Mouse (Mus musculus): ENCODE measurements around the gene Irak1bp1. TPM values are rescaled to one million over a fixed set of nuclear protein-coding genes. Genes with fewer than 3 reads are reported as not detected.
A peak's percentile ranks its signal among the peaks of the same experiment; 100 is the strongest.

The Irak1bp1 gene
- 0.54 and 0.77 TPM in 2 replicates for polyA plus RNA-seq (2015; fragmentation: Nextera tagmentation; extraction: Ambion mirVana)

DNA sequence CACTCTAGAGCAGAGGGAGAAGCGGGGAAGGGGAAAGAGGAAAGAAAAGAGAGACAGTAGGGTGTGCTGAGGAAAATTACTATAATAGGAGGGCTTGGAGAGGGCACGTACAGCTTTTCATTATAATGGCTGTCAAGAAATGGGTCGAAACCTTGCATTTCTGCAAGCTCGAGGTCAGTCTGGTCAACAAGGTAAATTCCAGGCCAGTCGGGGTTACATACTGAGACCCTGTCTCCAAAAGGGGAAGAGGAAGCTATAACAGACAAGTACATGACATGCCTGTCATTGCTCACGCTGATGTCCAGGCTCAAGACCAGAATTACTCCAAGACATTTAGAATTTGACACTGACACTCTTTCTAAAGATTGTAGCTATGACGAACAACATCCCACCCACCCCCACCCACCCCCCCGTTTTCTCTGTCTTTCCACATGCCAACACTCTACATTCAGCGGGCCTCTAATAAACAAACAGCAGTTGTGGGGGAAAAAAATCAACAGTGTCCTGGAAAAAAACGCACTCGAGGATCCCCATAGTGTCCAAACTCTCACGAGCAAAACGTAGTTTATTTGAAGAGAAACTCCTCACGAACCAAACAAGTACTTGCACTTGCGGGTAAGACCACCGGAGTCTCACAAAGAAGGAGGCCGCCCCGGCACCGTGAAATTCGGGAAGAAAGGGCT, at the start of gene Irak1bp1:
Gene Irak1bp1, plus strand, starts transcription at position 534 of the 683 bp plus-strand sequence.
- Histone ChIP-seq H3K4me1 (ENCODE audit: control insufficient read depth, low read depth, low read length) (peaks cover 10% of the 10 kb centered on the region), H3K27ac (ENCODE audit: low read length) (no peak within 1 kb of the TSS), H3K4me3 (ENCODE audit: low read depth, low read length) (peak within 1 kb of the TSS; percentile 73), H3K4me2 (ENCODE audit: low read depth, low read length) (peak within 1 kb of the TSS; percentile 97), H3K9me3 (replicated peaks; ENCODE audit: control insufficient read depth, low read length) (no peaks in the 10 kb centered on the region), H3K27me3 (ENCODE audit: control insufficient read depth, insufficient read depth, low read depth, low read length) (no peaks in the 10 kb centered on the region), H3K36me3 (ENCODE audit: control insufficient read depth, insufficient read depth) (no peaks in the 10 kb centered on the region), H3K9ac (ENCODE audit: low read depth, low read length) (peak within 1 kb of the TSS; percentile 65)
- 9% methylated on average over 20 of the region's 20 CpGs for WGBS (ENCODE audit: insufficient replicate concordance)
- no peak for ATAC-seq (ENCODE audit: low read depth)

GRCm38 (mm10) chr9:82788375-82788774, 41.0 kb upstream of the Irak1bp1 start:
- no peaks in the 10 kb centered on the region for H3K9me3 ChIP-seq (replicated peaks; ENCODE audit: control insufficient read depth, low read length)
- H3K4me1 ChIP-seq (ENCODE audit: control insufficient read depth, low read depth, low read length), result no peaks in the 10 kb centered on the region
- H3K27ac ChIP-seq (ENCODE audit: low read length), result no peak overlapping the region
- H3K4me2 ChIP-seq (ENCODE audit: low read depth, low read length), result no peak overlapping the region
- ATAC-seq (ENCODE audit: low read depth), result no peak
- H3K27me3 ChIP-seq (ENCODE audit: control insufficient read depth, insufficient read depth, low read depth, low read length), result no peaks in the 10 kb centered on the region
- H3K9ac ChIP-seq (ENCODE audit: low read depth, low read length), result no peak overlapping the region
- no peaks in the 10 kb centered on the region for H3K36me3 ChIP-seq (ENCODE audit: control insufficient read depth, insufficient read depth)
- H3K4me3 ChIP-seq (ENCODE audit: low read depth, low read length), result no peak overlapping the region
- WGBS (ENCODE audit: insufficient replicate concordance), result 60% methylated on average over 9 of the region's 9 CpGs

DNA sequence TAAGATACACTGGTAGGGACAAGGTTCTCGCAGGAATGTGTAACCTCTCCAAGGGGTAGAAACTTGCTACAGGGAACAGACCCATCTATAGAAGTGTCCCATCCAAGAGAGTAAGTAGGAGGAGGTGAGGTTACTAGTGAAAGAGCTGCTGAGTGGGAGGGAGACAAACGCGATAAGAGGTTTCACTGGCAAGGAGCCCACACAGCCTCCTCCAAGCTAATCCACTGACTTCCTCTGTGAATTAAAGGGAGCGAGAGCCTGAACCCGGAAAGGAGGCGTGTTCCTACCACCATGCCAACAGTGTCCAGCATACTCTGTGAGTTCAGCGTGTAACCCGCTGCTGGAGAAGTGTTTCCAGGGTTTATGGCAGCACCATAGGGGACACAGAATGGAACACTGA, 29.0 kb upstream of the Irak1bp1 start:
- no peak overlapping the region for H3K9ac ChIP-seq (ENCODE audit: low read depth, low read length)
- no peak overlapping the region for H3K4me3 ChIP-seq (ENCODE audit: low read depth, low read length)
- H3K27me3 ChIP-seq (ENCODE audit: control insufficient read depth, insufficient read depth, low read depth, low read length), result no peaks in the 10 kb centered on the region
- H3K9me3 ChIP-seq (replicated peaks; ENCODE audit: control insufficient read depth, low read length), result no peaks in the 10 kb centered on the region
- no peaks in the 10 kb centered on the region for H3K4me1 ChIP-seq (ENCODE audit: control insufficient read depth, low read depth, low read length)
- ATAC-seq (ENCODE audit: low read depth), result no peak
- no peak overlapping the region for H3K4me2 ChIP-seq (ENCODE audit: low read depth, low read length)
- H3K36me3 ChIP-seq (ENCODE audit: control insufficient read depth, insufficient read depth), result no peaks in the 10 kb centered on the region
- H3K27ac ChIP-seq (ENCODE audit: low read length), result no peak overlapping the region
- 64% methylated on average over 8 of the region's 8 CpGs for WGBS (ENCODE audit: insufficient replicate concordance)

DNA sequence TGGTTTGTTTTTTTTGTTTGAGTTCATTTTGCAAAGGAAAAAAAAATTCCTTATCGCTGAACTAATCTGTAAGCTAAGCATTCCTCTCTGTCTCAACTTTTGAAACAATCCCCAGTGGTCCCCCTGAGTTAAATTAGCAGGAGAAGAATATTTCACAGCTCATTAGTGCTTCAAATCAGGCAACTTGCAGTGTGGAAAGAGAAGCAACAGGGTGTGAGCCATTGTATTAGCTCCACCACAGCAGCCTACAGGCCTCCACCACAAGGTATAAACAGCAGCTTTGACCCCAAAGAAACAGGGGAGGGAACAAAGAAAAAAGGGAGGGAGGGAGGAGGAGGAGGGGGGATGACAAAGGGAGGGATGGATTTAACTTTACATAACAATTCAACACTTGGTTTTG, 22.2 kb upstream of the Irak1bp1 start:
- no peaks in the 10 kb centered on the region for H3K9me3 ChIP-seq (replicated peaks; ENCODE audit: control insufficient read depth, low read length)
- H3K4me3 ChIP-seq (ENCODE audit: low read depth, low read length), result no peak overlapping the region
- WGBS (ENCODE audit: insufficient replicate concordance), result 14% methylated on average over 1 of the region's 1 CpGs
- no peak overlapping the region for H3K4me2 ChIP-seq (ENCODE audit: low read depth, low read length)
- no peak overlapping the region for H3K9ac ChIP-seq (ENCODE audit: low read depth, low read length)
- H3K36me3 ChIP-seq (ENCODE audit: control insufficient read depth, insufficient read depth), result no peaks in the 10 kb centered on the region
- no peaks in the 10 kb centered on the region for H3K27me3 ChIP-seq (ENCODE audit: control insufficient read depth, insufficient read depth, low read depth, low read length)
- no peaks in the 10 kb centered on the region for H3K4me1 ChIP-seq (ENCODE audit: control insufficient read depth, low read depth, low read length)
- no peak overlapping the region for H3K27ac ChIP-seq (ENCODE audit: low read length)
- ATAC-seq (ENCODE audit: low read depth), result no peak

DNA sequence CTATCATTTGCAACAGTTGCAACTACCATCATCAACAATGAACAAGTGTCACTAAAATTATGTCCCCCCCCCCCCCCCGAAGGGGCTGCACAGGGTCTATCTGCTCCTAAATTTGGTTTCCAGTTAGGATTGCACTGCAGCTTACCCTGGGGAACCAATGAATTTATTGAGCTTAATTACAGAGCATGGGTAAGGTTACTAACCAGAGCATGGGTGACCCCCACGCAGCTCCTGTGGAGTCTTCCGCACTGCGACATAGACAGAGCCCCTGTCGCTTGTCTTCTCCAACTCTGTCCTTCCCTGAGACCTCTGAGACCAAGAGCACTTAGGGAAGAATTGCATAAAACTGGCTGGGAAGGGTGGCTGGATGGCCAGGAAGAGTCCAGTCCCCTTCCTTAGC, 21.7 kb upstream of the Irak1bp1 start:
- WGBS (ENCODE audit: insufficient replicate concordance), result 69% methylated on average over 5 of the region's 5 CpGs

GRCm38 (mm10) chr9:82812172-82812963, 17.0 kb upstream of the Irak1bp1 start:
- Histone ChIP-seq H3K9me3 (replicated peaks; ENCODE audit: control insufficient read depth, low read length) (no peaks in the 10 kb centered on the region), H3K27ac (ENCODE audit: low read length) (no peak overlapping the region), H3K9ac (ENCODE audit: low read depth, low read length) (no peak overlapping the region), H3K27me3 (ENCODE audit: control insufficient read depth, insufficient read depth, low read depth, low read length) (no peaks in the 10 kb centered on the region), H3K36me3 (ENCODE audit: control insufficient read depth, insufficient read depth) (no peaks in the 10 kb centered on the region), H3K4me1 (ENCODE audit: control insufficient read depth, low read depth, low read length) (no peaks in the 10 kb centered on the region), H3K4me3 (ENCODE audit: low read depth, low read length) (no peak overlapping the region), H3K4me2 (ENCODE audit: low read depth, low read length) (no peak overlapping the region)
- 51% methylated on average over 12 of the region's 12 CpGs for WGBS (ENCODE audit: insufficient replicate concordance)
- ATAC-seq (ENCODE audit: low read depth), result no peak

More for the DNA sequence above, 21.7 kb upstream of the Irak1bp1 start:
- Histone ChIP-seq H3K4me2 (ENCODE audit: low read depth, low read length) (no peak overlapping the region), H3K9me3 (replicated peaks; ENCODE audit: control insufficient read depth, low read length) (no peaks in the 10 kb centered on the region), H3K27ac (ENCODE audit: low read length) (no peak overlapping the region), H3K9ac (ENCODE audit: low read depth, low read length) (no peak overlapping the region), H3K36me3 (ENCODE audit: control insufficient read depth, insufficient read depth) (no peaks in the 10 kb centered on the region), H3K27me3 (ENCODE audit: control insufficient read depth, insufficient read depth, low read depth, low read length) (no peaks in the 10 kb centered on the region), H3K4me1 (ENCODE audit: control insufficient read depth, low read depth, low read length) (no peaks in the 10 kb centered on the region), H3K4me3 (ENCODE audit: low read depth, low read length) (no peak overlapping the region)
- ATAC-seq (ENCODE audit: low read depth), result no peak

GRCm38 (mm10) chr9:82814536-82814935, 14.8 kb upstream of the Irak1bp1 start:
- Histone ChIP-seq H3K9me3 (replicated peaks; ENCODE audit: control insufficient read depth, low read length) (no peaks in the 10 kb centered on the region), H3K9ac (ENCODE audit: low read depth, low read length) (no peak overlapping the region), H3K4me1 (ENCODE audit: control insufficient read depth, low read depth, low read length) (no peaks in the 10 kb centered on the region), H3K36me3 (ENCODE audit: control insufficient read depth, insufficient read depth) (no peaks in the 10 kb centered on the region), H3K4me2 (ENCODE audit: low read depth, low read length) (no peak overlapping the region), H3K27ac (ENCODE audit: low read length) (no peak overlapping the region), H3K4me3 (ENCODE audit: low read depth, low read length) (no peak overlapping the region), H3K27me3 (ENCODE audit: control insufficient read depth, insufficient read depth, low read depth, low read length) (no peaks in the 10 kb centered on the region)
- WGBS (ENCODE audit: insufficient replicate concordance), result 47% methylated on average over 3 of the region's 3 CpGs
- ATAC-seq (ENCODE audit: low read depth), result no peak

- ATAC-seq (ENCODE audit: low read depth), result no peak
- Histone ChIP-seq H3K27me3 (ENCODE audit: control insufficient read depth, insufficient read depth, low read depth, low read length) (no peaks in the 10 kb centered on the region), H3K4me3 (ENCODE audit: low read depth, low read length) (no peak overlapping the region), H3K4me2 (ENCODE audit: low read depth, low read length) (no peak overlapping the region), H3K4me1 (ENCODE audit: control insufficient read depth, low read depth, low read length) (no peaks in the 10 kb centered on the region), H3K27ac (ENCODE audit: low read length) (no peak overlapping the region), H3K9me3 (replicated peaks; ENCODE audit: control insufficient read depth, low read length) (no peaks in the 10 kb centered on the region), H3K9ac (ENCODE audit: low read depth, low read length) (no peak overlapping the region), H3K36me3 (ENCODE audit: control insufficient read depth, insufficient read depth) (no peaks in the 10 kb centered on the region)
Observed at GRCm38 (mm10) chr9:82815257-82815785, 14.0 kb upstream of the Irak1bp1 start.

GRCm38 (mm10) chr9:82826426-82826825, 2.9 kb upstream of the Irak1bp1 start:
- no peak overlapping the region for H3K9ac ChIP-seq (ENCODE audit: low read depth, low read length)
- WGBS (ENCODE audit: insufficient replicate concordance), result 74% methylated on average over 6 of the region's 6 CpGs
- H3K4me1 ChIP-seq (ENCODE audit: control insufficient read depth, low read depth, low read length), result peaks cover 10% of the 10 kb centered on the region
- H3K4me2 ChIP-seq (ENCODE audit: low read depth, low read length), result no peak overlapping the region
- ATAC-seq (ENCODE audit: low read depth), result no peak
- no peaks in the 10 kb centered on the region for H3K36me3 ChIP-seq (ENCODE audit: control insufficient read depth, insufficient read depth)
- H3K4me3 ChIP-seq (ENCODE audit: low read depth, low read length), result no peak overlapping the region
- H3K9me3 ChIP-seq (replicated peaks; ENCODE audit: control insufficient read depth, low read length), result no peaks in the 10 kb centered on the region
- no peak overlapping the region for H3K27ac ChIP-seq (ENCODE audit: low read length)
- no peaks in the 10 kb centered on the region for H3K27me3 ChIP-seq (ENCODE audit: control insufficient read depth, insufficient read depth, low read depth, low read length)

All from liver, embryonic 16.5 days (tissue).